Mouse (Mus musculus) forebrain, embryonic 15.5 days (tissue): Measurements from ENCODE around the gene Pik3r6. TPM values are rescaled to one million over a fixed set of nuclear protein-coding genes. Genes with fewer than 3 reads are reported as not detected.

ENCODE experiments used
- ATAC-seq: fragments of 200-750 bp; cut with Nextera tagmentation; replicated peaks from 2 replicates; pipeline ENCODE4 v1.8.0; 2017; ENCODE audit warnings: mild to moderate bottlenecking, moderate TSS enrichment, moderate library complexity
- H3K27ac ChIP-seq: fragments of 300-500 bp; sonication (generic); replicated peaks from 2 replicates; pipeline ENCODE4 v1.5.1; 2015; ENCODE audit warnings: mild to moderate bottlenecking, inconsistent platforms
- H3K27me3 ChIP-seq: fragments of 300-500 bp; sonication (generic); 2 replicates; pipeline ENCODE4 v1.6.1; 2015; ENCODE audit warnings: inconsistent platforms
- H3K36me3 ChIP-seq: fragments of 300-500 bp; sonication (generic); 2 replicates; pipeline ENCODE4 v1.6.1; 2015; ENCODE audit warnings: mild to moderate bottlenecking, inconsistent platforms
- H3K4me1 ChIP-seq: fragments of 300-500 bp; sonication (generic); 2 replicates; pipeline ENCODE4 v1.6.1; 2015; ENCODE audit warnings: inconsistent platforms
- H3K4me2 ChIP-seq: fragments of 300-500 bp; sonication (generic); replicated peaks from 2 replicates; pipeline ENCODE4 v1.6.1; 2015; ENCODE audit warnings: mild to moderate bottlenecking, inconsistent platforms
- H3K4me3 ChIP-seq: fragments of 300-500 bp; sonication (generic); 2 replicates; pipeline ENCODE4 v1.5.1; 2015; ENCODE audit warnings: mild to moderate bottlenecking, inconsistent platforms
- H3K9ac ChIP-seq: fragments of 300-500 bp; sonication (generic); replicated peaks from 2 replicates; pipeline ENCODE4 v1.6.1; 2015; ENCODE audit warnings: mild to moderate bottlenecking, inconsistent platforms
- H3K9me3 ChIP-seq: fragments of 300-500 bp; sonication (generic); 2 replicates; pipeline ENCODE4 v1.6.1; 2016; ENCODE audit warnings: inconsistent platforms
- WGBS: fragments of 180-500 bp; shearing (Covaris S2); methylation state at CpG from one replicate; pipeline ENCODE4 v1.1.7; 2015; ENCODE audit warnings: mixed read lengths; 5-methylcytosine and 5-hydroxymethylcytosine counted together
- polyA plus RNA-seq: library from polyadenylated mRNA; unstranded; fragments of >200 nt; fragmentation: Nextera tagmentation; extraction: Ambion mirVana; gene quantifications from 2 replicates; pipeline ENCODE4 v1.2.1, GENCODE M21; 2015

Pik3r6 gene
- polyA plus RNA-seq, 1 experiment from 2014 or later = 1.4 TPM

DNA sequence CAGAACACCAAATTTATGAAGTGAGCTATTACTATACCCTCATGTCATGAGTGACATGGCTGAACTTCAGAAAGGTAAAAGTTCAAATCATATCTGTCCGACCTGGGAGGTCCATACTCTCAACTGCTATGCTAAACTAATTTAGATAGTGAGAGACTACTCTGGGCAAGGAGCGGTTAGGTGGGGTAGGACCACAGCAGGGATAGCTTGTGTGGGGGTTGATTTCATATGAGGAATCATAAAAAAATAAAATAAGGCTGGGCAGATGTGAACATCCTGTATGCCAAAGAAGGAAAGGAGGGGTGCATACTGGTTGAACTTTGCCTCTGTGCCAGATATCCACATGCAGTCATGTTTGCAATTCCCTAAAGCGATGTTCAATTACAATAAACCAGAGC is 62.2 kb downstream of the Pik3r6 start:
- Histone ChIP-seq H3K9ac (no peak overlapping the region), H3K4me1 (peaks cover 5% of the 10 kb centered on the region), H3K4me2 (no peak overlapping the region), H3K9me3 (no peaks in the 10 kb centered on the region), H3K27ac (no peak overlapping the region), H3K27me3 (no peaks in the 10 kb centered on the region), H3K36me3 (no peaks in the 10 kb centered on the region), H3K4me3 (no peak overlapping the region)
- WGBS = 88% methylated on average over 3 of the region's 3 CpGs
- ATAC-seq = no peak

DNA sequence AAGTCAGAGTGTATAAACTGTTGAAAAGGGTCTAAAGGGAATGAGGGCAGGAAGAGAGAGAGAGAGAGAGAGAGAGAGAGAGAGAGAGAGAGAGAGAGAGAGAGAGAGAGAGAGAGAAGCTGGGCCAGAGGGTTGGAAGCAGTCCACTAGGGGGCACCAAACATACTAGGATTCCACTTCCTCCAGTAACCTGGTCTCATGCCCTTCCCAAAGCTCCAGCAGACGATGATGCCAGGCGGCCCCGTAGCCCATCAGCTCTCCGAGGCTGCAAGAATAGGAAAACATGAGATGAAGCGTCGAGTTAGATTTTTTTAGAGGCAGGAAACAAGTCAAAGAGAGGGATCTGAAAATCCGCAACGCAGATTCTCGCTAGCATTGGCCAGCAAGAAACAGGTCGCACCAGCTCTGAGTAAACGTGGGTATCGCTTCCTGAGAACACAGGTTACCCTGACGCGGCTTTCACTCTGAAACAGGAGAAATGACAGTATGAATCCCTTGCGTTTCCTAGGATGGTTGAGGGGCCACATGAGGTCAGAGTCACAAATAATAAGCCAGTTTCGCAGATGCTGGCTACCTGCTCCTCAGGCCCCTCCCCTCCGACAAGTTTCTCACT is 63.7 kb downstream of the Pik3r6 start:
- no peaks in the 10 kb centered on the region for H3K36me3 ChIP-seq
- peak overlapping the region; percentile 38 for H3K4me3 ChIP-seq
- H3K27me3 ChIP-seq = no peaks in the 10 kb centered on the region
- WGBS = 16% methylated on average over 17 of the region's 17 CpGs
- peak; percentile 73; the same call in 1 of the 2 replicates for ATAC-seq
- no peaks in the 10 kb centered on the region for H3K9me3 ChIP-seq
- no peak overlapping the region for H3K27ac ChIP-seq
- H3K4me1 ChIP-seq = peaks cover 5% of the 10 kb centered on the region
- peak overlapping the region; percentile 39 for H3K9ac ChIP-seq
- peak overlapping the region; percentile 71 for H3K4me2 ChIP-seq

DNA sequence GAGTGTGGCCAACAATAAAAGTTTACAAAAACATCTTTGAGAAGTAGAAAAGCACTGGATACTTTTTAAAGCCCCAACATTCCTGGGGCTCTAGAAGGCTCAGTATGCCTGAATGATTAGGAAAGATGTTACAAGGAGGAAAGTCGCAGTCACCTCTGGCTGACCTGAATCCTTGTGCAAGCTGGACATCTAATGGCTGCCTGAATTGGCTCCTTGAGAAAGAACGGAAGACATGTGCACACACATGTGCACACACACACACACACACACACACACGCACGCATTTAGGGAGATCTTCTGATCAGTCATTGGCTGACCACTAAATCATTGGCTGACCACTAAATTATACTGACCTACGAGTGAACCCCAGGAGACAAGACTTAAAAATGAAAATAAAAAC is 68.0 kb downstream of the Pik3r6 start:
- no peak overlapping the region for H3K9ac ChIP-seq
- H3K4me2 ChIP-seq = no peak overlapping the region
- no peaks in the 10 kb centered on the region for H3K36me3 ChIP-seq
- no peak overlapping the region for H3K27ac ChIP-seq
- H3K27me3 ChIP-seq = no peaks in the 10 kb centered on the region
- H3K4me3 ChIP-seq = no peak overlapping the region
- H3K9me3 ChIP-seq = no peaks in the 10 kb centered on the region
- peaks cover 5% of the 10 kb centered on the region for H3K4me1 ChIP-seq
- 92% methylated on average over 5 of the region's 5 CpGs for WGBS
- no peak for ATAC-seq

DNA sequence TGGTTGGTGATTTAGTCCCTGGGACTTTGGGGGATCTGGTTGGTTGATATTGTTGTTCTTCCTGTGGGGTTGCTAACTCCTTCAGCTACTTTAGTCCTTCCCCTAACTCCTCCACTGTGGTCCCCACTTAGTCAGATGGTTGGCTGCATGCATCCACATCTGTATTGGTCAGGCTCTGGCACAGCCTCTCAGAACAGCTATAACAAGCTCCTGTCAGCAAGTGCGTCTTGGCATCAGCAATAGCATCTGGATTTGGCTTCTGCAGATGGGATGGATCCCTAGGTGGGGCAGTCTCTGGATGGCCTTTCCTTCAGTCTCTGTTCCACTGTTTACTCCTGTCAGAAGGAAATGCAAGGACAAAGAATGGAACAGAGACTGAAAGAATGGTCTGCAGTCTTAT is 74.3 kb downstream of the Pik3r6 start:
- H3K27me3 ChIP-seq = no peaks in the 10 kb centered on the region
- no peaks in the 10 kb centered on the region for H3K36me3 ChIP-seq
- H3K9ac ChIP-seq = no peak overlapping the region
- no peak overlapping the region for H3K27ac ChIP-seq
- peaks cover 17% of the 10 kb centered on the region for H3K4me1 ChIP-seq
- WGBS = 84% methylated on average over 1 of the region's 1 CpGs
- no peaks in the 10 kb centered on the region for H3K9me3 ChIP-seq
- H3K4me3 ChIP-seq = no peak overlapping the region
- H3K4me2 ChIP-seq = no peak overlapping the region
- ATAC-seq = no peak

DNA sequence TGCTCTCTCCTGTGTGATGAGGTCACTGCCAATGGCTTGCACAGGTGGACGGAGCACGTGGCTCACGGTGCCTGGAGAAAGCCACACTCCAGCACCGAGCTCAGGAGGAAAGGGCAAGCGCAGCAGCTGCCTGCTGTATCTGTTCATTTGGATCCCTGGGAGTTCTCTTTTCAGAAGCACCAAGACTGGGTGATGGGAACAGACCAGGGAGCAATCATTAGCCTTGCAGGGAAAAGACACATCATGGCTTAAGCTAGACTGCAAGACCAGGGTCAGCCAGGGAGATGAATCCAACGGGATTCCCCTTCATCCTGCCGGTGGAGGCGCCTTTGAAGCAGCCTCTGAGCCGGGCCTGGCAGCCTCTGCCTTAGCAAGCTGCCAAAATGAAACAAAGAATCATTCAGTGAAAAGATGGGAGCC is 76.7 kb downstream of the Pik3r6 start:
- Histone ChIP-seq H3K4me2 (peak overlapping the region; percentile 17; the same call in 1 of the 2 replicates), H3K4me1 (peaks cover 26% of the 10 kb centered on the region), H3K27ac (peak overlapping the region; percentile 78), H3K9ac (no peak overlapping the region), H3K27me3 (no peaks in the 10 kb centered on the region), H3K9me3 (no peaks in the 10 kb centered on the region), H3K4me3 (no peak overlapping the region), H3K36me3 (no peaks in the 10 kb centered on the region)
- peak; percentile 36; the same call in 1 of the 2 replicates for ATAC-seq
- 13% methylated on average over 9 of the region's 9 CpGs for WGBS

DNA sequence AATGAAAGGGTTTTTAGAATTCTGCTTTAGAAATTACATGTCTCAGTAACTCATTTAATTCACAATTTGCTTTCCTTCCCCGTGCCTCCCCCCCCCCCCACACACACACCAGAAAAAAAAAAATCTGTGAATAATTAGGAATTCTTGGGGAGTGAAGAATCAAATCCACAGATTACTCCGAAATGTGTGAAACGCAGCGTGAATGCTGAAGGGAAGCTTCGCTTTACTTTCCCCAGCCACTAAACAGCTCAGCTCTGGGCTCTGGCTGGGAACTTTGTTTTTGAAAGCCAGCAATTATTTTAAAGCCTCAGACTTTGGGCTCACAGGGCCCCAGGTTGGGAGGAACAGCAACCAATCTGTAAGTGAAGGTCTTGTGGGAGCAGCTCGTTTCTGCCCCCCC is 77.7 kb downstream of the Pik3r6 start:
- Histone ChIP-seq H3K27ac (peak overlapping the region; percentile 78), H3K9me3 (no peaks in the 10 kb centered on the region), H3K4me1 (peaks cover 26% of the 10 kb centered on the region), H3K9ac (no peak overlapping the region), H3K4me3 (no peak overlapping the region), H3K36me3 (no peaks in the 10 kb centered on the region), H3K4me2 (no peak overlapping the region), H3K27me3 (no peaks in the 10 kb centered on the region)
- ATAC-seq = no peak
- WGBS = 14% methylated on average over 6 of the region's 6 CpGs

DNA sequence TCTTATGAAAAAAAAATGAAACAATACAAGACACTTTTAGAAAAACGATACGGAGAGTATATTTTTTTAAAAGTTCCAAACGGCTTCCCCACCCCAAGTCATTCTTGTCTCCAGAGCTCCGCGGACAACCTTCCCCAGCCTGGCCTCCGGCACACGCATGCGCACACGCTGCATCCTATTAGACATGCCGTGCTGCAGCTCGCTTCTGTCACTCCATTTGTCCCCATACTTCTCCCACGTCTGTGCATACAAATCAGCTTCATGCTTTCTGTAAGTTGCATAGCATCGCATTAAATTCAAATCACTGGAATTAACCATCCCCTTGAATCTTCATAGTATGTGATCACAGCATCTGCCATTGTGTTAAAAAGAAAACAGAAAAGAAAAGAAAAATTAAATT is 80.4 kb downstream of the Pik3r6 start:
- peak; percentile 74 for ATAC-seq
- Histone ChIP-seq H3K27ac (peak overlapping the region; percentile 71; the same call in 1 of the 2 replicates), H3K36me3 (no peaks in the 10 kb centered on the region)

DNA sequence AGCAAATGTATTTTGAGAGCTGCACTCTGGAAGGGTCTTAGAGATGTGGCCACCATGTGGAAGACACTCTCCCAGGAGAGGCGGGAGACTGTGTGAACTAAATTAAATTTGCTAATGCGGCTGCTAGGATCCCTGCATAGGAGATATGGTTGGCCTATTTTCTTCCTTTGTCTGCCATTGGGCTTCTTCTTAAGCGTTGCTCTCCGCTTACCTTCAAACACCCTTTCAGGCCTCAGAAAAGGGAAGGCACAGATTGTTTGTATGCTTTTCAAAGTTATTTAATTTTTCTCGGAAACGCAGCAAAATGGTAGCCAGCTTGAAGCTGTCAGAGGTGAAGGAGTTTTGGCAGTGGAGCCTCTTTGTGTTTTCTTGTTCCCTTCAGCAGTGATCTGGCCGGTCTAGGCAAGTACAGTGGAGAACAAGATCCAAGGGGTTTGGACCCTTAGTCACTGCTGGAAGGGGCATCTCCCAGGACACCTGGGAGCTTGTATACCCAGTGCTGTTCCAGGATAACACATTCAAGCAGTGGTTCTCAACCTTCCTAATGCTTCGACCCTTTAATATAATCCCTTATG is 81.2 kb downstream of the Pik3r6 start:
- H3K9ac ChIP-seq = no peak overlapping the region
- ATAC-seq = no peak; the same call in 1 of the 2 replicates
- H3K4me3 ChIP-seq = no peak overlapping the region
- H3K36me3 ChIP-seq = no peaks in the 10 kb centered on the region
- H3K27me3 ChIP-seq = no peaks in the 10 kb centered on the region
- H3K27ac ChIP-seq = peak overlapping the region; percentile 71
- whole genome bisulfite sequencing = 58% methylated on average over 8 of the region's 8 CpGs
- no peak overlapping the region for H3K4me2 ChIP-seq
- H3K4me1 ChIP-seq = peaks cover 26% of the 10 kb centered on the region
- no peaks in the 10 kb centered on the region for H3K9me3 ChIP-seq

More for the DNA sequence above, 80.4 kb downstream of the Pik3r6 start:
- Histone ChIP-seq H3K4me2 (no peak overlapping the region), H3K9ac (no peak overlapping the region), H3K4me3 (no peak overlapping the region), H3K9me3 (no peaks in the 10 kb centered on the region), H3K27me3 (no peaks in the 10 kb centered on the region), H3K4me1 (peaks cover 26% of the 10 kb centered on the region)
- 66% methylated on average over 13 of the region's 13 CpGs for WGBS

DNA sequence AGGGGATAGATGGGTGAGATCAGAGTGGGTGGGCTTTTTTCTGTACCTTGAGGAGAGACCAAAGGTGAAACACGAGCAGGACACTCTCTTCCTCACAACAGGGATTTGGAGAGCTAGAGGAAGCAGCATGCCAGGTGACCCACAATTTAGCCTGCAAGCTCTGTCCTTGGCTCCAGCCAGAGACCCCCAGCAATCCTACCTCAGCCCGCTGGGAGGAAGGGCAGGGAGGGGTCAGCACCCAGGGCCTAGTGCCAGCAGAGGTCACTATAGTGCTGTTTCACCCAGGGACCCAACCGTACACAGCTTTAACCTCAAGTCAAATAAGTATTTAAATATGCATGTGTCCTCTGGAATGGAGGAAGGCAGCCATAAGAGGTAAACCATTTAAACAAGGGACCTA is 83.1 kb downstream of the Pik3r6 start:
- no peak overlapping the region for H3K9ac ChIP-seq
- ATAC-seq = no peak
- 18% methylated on average over 3 of the region's 3 CpGs for WGBS

DNA sequence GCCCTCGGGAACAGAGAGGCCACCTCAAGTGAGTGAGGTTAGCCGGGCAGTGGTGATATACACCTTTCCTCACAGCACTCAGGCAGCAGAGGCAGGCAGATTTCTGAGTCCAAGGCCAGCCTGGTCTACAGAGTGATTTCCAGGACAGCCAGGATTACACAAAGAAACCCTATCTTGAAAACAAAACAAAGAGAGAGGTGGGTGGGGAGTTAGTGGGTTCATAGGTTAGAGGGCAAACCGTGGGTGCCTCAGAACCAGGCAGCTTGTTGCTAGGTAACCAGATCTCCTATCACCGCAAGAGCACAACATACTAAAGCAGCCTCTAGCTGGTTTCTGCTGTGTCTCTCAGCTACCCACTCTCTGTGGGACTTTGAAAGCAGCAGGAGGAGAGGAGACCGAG is 83.9 kb downstream of the Pik3r6 start, which contains the start of gene Ccdc42:
Ccdc42 (plus strand) TSS at position 301 of the 400 bp plus-strand sequence.
- Histone ChIP-seq H3K36me3 (no peaks in the 10 kb centered on the region), H3K27me3 (no peaks in the 10 kb centered on the region), H3K9me3 (no peaks in the 10 kb centered on the region), H3K9ac (no peak within 1 kb of the TSS), H3K4me2 (no peak within 1 kb of the TSS), H3K4me3 (no peak within 1 kb of the TSS), H3K4me1 (peaks cover 9% of the 10 kb centered on the region), H3K27ac (no peak within 1 kb of the TSS)
- 77% methylated on average over 5 of the region's 5 CpGs for WGBS
- ATAC-seq = no peak

More for the DNA sequence above, 83.1 kb downstream of the Pik3r6 start:
- Histone ChIP-seq H3K4me3 (no peak overlapping the region), H3K36me3 (no peaks in the 10 kb centered on the region), H3K27me3 (no peaks in the 10 kb centered on the region), H3K9me3 (no peaks in the 10 kb centered on the region), H3K4me1 (peaks cover 10% of the 10 kb centered on the region), H3K27ac (no peak overlapping the region), H3K4me2 (no peak overlapping the region)

DNA sequence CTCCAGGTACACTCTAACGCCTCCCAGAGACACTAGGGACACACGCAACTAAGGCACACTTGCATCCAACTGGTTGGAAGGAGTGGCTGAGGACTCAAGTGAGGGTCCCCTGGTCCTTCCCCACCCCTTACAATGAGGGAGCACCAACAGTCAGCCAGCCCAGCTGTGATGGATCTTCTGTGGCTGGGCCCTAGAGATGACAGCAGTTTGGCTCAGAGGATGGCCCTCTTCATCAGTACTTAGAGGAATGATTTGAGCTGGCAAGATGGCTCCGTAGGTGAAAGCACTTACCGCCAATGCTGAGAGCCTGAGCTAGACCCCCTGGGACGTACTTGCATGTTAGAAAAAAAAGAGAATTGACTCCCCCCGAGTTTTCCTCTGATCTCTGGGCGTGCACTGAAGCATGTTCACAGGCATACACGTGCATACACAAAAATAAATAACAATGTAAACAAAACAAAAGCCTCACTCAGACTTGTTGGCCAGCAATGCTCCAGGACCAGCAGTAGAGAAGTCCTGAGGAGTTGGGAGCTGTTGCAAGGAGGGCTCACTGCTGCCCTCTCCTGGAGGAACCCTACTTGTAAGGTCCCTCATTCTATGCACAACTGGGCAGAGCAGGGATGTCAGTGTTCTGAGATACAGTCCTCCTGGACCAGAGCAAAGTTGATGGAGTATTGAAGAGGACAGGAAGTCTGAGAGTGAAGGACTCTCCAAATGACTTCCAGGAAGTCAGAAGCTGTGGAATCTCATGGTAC is 86.4 kb downstream of the Pik3r6 start:
- Histone ChIP-seq H3K4me1 (peaks cover 3% of the 10 kb centered on the region), H3K36me3 (no peaks in the 10 kb centered on the region), H3K27ac (no peak overlapping the region), H3K27me3 (no peaks in the 10 kb centered on the region), H3K9ac (no peak overlapping the region), H3K4me2 (no peak overlapping the region), H3K4me3 (no peak overlapping the region), H3K9me3 (no peaks in the 10 kb centered on the region)
- 64% methylated on average over 8 of the region's 8 CpGs for WGBS
- ATAC-seq = no peak

DNA sequence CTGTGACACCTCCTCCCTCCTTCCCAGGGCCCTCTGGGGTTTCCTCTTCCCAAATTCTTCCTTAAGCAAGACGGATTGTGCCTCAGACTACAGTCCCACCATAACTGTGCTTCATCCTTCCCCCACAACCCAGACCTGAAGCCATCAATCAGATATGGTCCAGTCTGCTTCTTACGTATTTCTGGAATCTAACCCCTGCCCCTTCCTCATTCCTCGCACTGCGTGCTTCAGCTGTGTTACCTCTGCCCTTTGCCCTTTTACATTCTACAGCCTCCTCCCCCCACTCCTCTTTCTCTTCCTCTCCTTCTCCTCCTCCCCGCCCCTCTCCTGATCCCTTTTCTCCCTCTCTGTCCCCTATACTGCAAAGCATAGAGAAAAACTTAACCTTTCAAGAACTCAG is 88.9 kb downstream of the Pik3r6 start:
- H3K27me3 ChIP-seq = no peaks in the 10 kb centered on the region
- no peak for ATAC-seq
- WGBS = 38% methylated on average over 5 of the region's 5 CpGs

More for the DNA sequence above, 88.9 kb downstream of the Pik3r6 start:
- H3K27ac ChIP-seq = no peak overlapping the region
- H3K9ac ChIP-seq = no peak overlapping the region
- no peak overlapping the region for H3K4me2 ChIP-seq
- no peaks in the 10 kb centered on the region for H3K36me3 ChIP-seq
- no peaks in the 10 kb centered on the region for H3K9me3 ChIP-seq
- H3K4me1 ChIP-seq = no peaks in the 10 kb centered on the region
- H3K4me3 ChIP-seq = no peak overlapping the region
